Mouse (Mus musculus) heart, adult 2 months (tissue): ENCODE results near the gene Aplf. TPM values are rescaled to one million over a fixed set of nuclear protein-coding genes. Genes with fewer than 3 reads are reported as not detected.

Experiments
- DNase-seq, 2 experiments: peaks; one replicate each; pipeline ENCODE4 v3.0.0; 2021
- H3K27ac ChIP-seq: fragments of 200-600 bp; 2 replicates; pipeline ENCODE4 v1.8.1; 2022
- H3K27me3 ChIP-seq: fragments of 200-500 bp; 2 replicates; pipeline ENCODE4 v1.6.1; 2012; ENCODE audit warnings: mild to moderate bottlenecking, low read length, inconsistent platforms, mixed read lengths; ENCODE audit not compliant: control insufficient read depth, insufficient read depth
- H3K36me3 ChIP-seq: fragments of 200-500 bp; 2 replicates; pipeline ENCODE4 v1.6.1; 2012; ENCODE audit warnings: low read length, inconsistent platforms; ENCODE audit not compliant: control insufficient read depth, insufficient read depth
- H3K4me1 ChIP-seq: fragments of 200-500 bp; 2 replicates; pipeline ENCODE4 v1.6.1; 2011; ENCODE audit warnings: low read length; ENCODE audit not compliant: control insufficient read depth, insufficient read depth
- H3K4me3 ChIP-seq: fragments of 200-600 bp; 2 replicates; pipeline ENCODE4 v1.8.1; 2022
- H3K79me2 ChIP-seq: fragments of 200-500 bp; replicated peaks from 2 replicates; pipeline ENCODE4 v1.6.1; 2012; ENCODE audit warnings: mild to moderate bottlenecking, inconsistent platforms, low read length, moderate library complexity, mixed read lengths; ENCODE audit not compliant: control insufficient read depth, insufficient read depth
- H3K9ac ChIP-seq: fragments of 200-500 bp; 2 replicates; pipeline ENCODE4 v1.6.1; 2012; ENCODE audit warnings: low read depth, mild to moderate bottlenecking, control low read depth, inconsistent platforms, low read length, mixed read lengths
- CTCF ChIP-seq: fragments of 200-600 bp; IDR thresholded peaks from 2 replicates; pipeline ENCODE4 v1.8.1; 2022; ENCODE audit warnings: antibody characterized with exemption, mild to moderate bottlenecking, moderate library complexity
- EP300 ChIP-seq: fragments of 200-500 bp; IDR thresholded peaks from 2 replicates; pipeline ENCODE4 v1.6.1; 2011; ENCODE audit warnings: low read depth, low read length, control low read depth; ENCODE audit not compliant: insufficient read depth
- POLR2A ChIP-seq: fragments of 200-500 bp; IDR thresholded peaks from 2 replicates; pipeline ENCODE4 v1.6.1; 2011; ENCODE audit warnings: mild to moderate bottlenecking, low read depth, low read length, control low read depth; ENCODE audit not compliant: insufficient read depth
- WGBS: fragments of 180-500 bp; shearing (Covaris S2); methylation state at CpG from one replicate; pipeline ENCODE4 v1.1.7; 2018; 5-methylcytosine and 5-hydroxymethylcytosine counted together
- intact Hi-C: fragments of 180-260 bp; cut with DNase I; formaldehyde crosslinking; loops from one replicate; pipeline ENCODE4 v1.15.1; 2025
- polyA plus RNA-seq: library from polyadenylated mRNA; depleted of rRNA; stranded (reverse); fragments of >200 nt; gene quantifications from 2 replicates; pipeline ENCODE4 v1.2.3, GENCODE M21; 2012; rRNA removed
- total RNA-seq, 2 experiments: library from RNA; stranded (reverse); gene quantifications; 2 replicates each; pipeline ENCODE4 v1.2.3; 2021

Gene Aplf
- total and polyA plus RNA-seq, 3 experiments, result 1.4 to 2.6 (median 2.1) TPM

DNA sequence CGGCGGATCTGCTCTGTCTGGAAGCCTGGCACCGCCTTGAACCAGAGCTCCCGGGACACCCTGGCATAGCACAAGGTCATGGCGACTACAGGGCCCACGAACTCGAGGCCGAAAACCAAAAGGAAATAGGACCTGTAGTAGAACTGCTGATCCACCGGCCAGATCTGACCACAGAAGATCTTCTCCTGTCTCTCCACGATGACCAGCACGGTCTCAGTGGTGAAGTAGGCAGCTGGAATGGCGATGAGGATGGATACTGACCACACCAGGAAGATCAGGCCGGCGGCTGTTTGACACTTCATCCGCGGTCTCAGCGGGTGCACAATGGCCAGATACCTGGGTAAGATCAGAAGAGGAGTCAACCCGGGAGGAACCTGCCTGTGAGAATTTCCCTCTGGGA lies 90.4 kb downstream of the Aplf start:
- Histone ChIP-seq H3K9ac (no peak overlapping the region), H3K4me1 (peaks cover 1% of the 10 kb centered on the region), H3K27me3 (no peaks in the 10 kb centered on the region), H3K36me3 (no peaks in the 10 kb centered on the region), H3K79me2 (no peaks in the 10 kb centered on the region), H3K27ac (no peak overlapping the region), H3K4me3 (no peak overlapping the region)
- TF ChIP-seq CTCF (no peak), EP300 (no peak), POLR2A (no peak)
- 88% methylated on average over 18 of the region's 18 CpGs for WGBS
- DNase-seq, result no peak
- intact Hi-C loops, result no loop called here

DNA sequence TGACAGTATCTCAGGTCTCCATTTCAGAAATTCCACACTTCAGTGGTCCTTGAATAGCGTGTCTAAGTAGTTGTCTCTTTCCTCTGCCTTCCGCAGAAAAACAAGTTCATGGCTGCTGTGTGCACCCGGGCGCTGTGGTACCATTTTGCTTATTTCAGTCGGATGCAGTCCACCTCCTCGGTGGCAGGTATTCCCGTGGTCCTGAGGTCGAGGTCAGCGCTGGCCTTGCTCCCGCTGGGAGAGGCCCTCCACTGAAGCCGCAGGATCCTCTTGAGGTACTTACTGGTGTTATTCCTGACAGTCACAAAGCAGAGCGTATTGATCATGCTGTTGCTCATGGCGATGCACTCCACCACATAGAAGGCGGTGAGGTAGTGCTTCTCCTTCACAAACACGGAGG lies 90.9 kb downstream of the Aplf start:
- no peak for TF ChIP-seq CTCF
- no peak for TF ChIP-seq POLR2A
- TF ChIP-seq EP300, result no peak
- intact Hi-C loops, result no loop called here
- 87% methylated on average over 15 of the region's 15 CpGs for WGBS

More for the DNA sequence above, 90.9 kb downstream of the Aplf start:
- H3K4me3 ChIP-seq, result no peak overlapping the region
- H3K9ac ChIP-seq, result no peak overlapping the region
- H3K27ac ChIP-seq, result no peak overlapping the region
- H3K36me3 ChIP-seq, result no peaks in the 10 kb centered on the region
- H3K27me3 ChIP-seq, result no peaks in the 10 kb centered on the region
- peaks cover 1% of the 10 kb centered on the region for H3K4me1 ChIP-seq
- no peaks in the 10 kb centered on the region for H3K79me2 ChIP-seq
- no peak for DNase-seq

Other genes starting within 250 kb of the Aplf start
- gene Bmp10, start 243.2 kb downstream of the Aplf start, total RNA-seq, result 10 to 100 TPM; 51.0 to 60.1 TPM
- gene Bmp10, start 243.2 kb downstream of the Aplf start, polyA plus RNA-seq, result 53.8 and 106 TPM in 2 replicates
- 1 to 10 TPM; 3.2 to 3.8 TPM for gene Arhgap25, start 138.9 kb downstream of the Aplf start, total RNA-seq
- gene Arhgap25, start 138.9 kb downstream of the Aplf start, polyA plus RNA-seq, result 1.8 and 1.9 TPM in 2 replicates
- gene Prokr1, start 81.5 kb downstream of the Aplf start, total RNA-seq, result under 1 TPM; 0.37 to 0.77 TPM
- gene Prokr1, start 81.5 kb downstream of the Aplf start, polyA plus RNA-seq, result 0.23 and 0.97 TPM in 2 replicates
- gene Efcc1, start 58.7 kb upstream of the Aplf start, total RNA-seq, result 1 to 10 TPM in 1 of 2 experiments, under 1 TPM in 1; 0.86 to 1.2 TPM
- gene Efcc1, start 58.7 kb upstream of the Aplf start, polyA plus RNA-seq, result 1.3 and 2.5 TPM in 2 replicates
- gene Gp9, start 105.9 kb upstream of the Aplf start, total RNA-seq, result 1 to 10 TPM in 1 of 2 experiments, under 1 TPM in 1; 0.94 to 5.8 TPM
- 2.6 and 9.9 TPM in 2 replicates for gene Gp9, start 105.9 kb upstream of the Aplf start, polyA plus RNA-seq
- gene Rab43, start 140.0 kb upstream of the Aplf start, total RNA-seq, result 10 to 100 TPM; 11.1 to 11.6 TPM
- gene Rab43, start 140.0 kb upstream of the Aplf start, polyA plus RNA-seq, result 12.2 and 17.6 TPM in 2 replicates
- 1 to 10 TPM in 1 of 2 experiments, under 1 TPM in 1; 0.23 to 1.4 TPM for gene Gm45140, start 163.6 kb upstream of the Aplf start, total RNA-seq
- gene Gm45140, start 163.6 kb upstream of the Aplf start, polyA plus RNA-seq, result 0.16 and 0.79 TPM in 2 replicates
- 10 to 100 TPM; 22.3 to 22.8 TPM for gene Isy1, start 166.6 kb upstream of the Aplf start, total RNA-seq
- 7.3 and 15.1 TPM in 2 replicates for gene Isy1, start 166.6 kb upstream of the Aplf start, polyA plus RNA-seq
- gene Cnbp, start 178.9 kb upstream of the Aplf start, total RNA-seq, result 100 to 1,000 TPM; 303 to 355 TPM
- 201 and 451 TPM in 2 replicates for gene Cnbp, start 178.9 kb upstream of the Aplf start, polyA plus RNA-seq
- gene Copg1, start 215.6 kb upstream of the Aplf start, total RNA-seq, result 10 to 100 TPM; 40.3 to 41.0 TPM
- 29.5 and 35.9 TPM in 2 replicates for gene Copg1, start 215.6 kb upstream of the Aplf start, polyA plus RNA-seq
- gene Hmces, start 241.7 kb upstream of the Aplf start, total RNA-seq, result 1 to 10 TPM; 8.3 to 9.1 TPM
- gene Hmces, start 241.7 kb upstream of the Aplf start, polyA plus RNA-seq, result 8.2 and 9.4 TPM in 2 replicates